Mouse (Mus musculus) layer of hippocampus, adult 18-20 months (tissue): ENCODE data around the gene Denr. TPM values are rescaled to one million over a fixed set of nuclear protein-coding genes. Genes with fewer than 3 reads are reported as not detected.

Experiments used
- DNase-seq, 2 experiments: peaks; one replicate each; pipeline ENCODE4 v3.0.0; 2022; ENCODE audit warnings: low spot score in 2 of 2
- total RNA-seq, 2 experiments: library from RNA; stranded (reverse); gene quantifications; 2 replicates each; pipeline ENCODE4 v1.2.3; 2021

The Denr gene
- total RNA-seq, 2 experiments from 2014 or later: 64.9 TPM

GRCm38 (mm10) chr5:123968468-123968867 lies 61.5 kb downstream of the Denr start:
- no peak for DNase-seq

DNA sequence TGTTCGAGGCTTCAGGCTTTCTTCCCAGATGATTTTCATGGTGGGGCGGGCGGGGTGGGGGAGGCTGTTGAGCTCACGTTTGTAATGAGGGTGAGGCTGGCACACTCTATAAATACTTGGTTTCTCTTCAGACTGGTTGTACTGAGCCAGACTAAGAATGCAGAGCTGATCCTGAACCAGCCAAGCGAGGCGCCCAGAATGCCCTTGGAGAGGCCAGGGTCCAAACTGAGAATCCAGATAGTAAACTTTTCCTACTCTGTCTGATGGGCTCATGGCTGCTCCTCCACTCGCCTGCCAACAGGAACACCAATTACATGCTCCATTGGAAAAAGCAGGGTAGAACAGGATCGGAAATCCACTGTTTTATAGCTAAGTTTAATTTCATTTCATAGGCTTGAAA lies 62.2 kb downstream of the Denr start:
- no peak for DNase-seq

DNA sequence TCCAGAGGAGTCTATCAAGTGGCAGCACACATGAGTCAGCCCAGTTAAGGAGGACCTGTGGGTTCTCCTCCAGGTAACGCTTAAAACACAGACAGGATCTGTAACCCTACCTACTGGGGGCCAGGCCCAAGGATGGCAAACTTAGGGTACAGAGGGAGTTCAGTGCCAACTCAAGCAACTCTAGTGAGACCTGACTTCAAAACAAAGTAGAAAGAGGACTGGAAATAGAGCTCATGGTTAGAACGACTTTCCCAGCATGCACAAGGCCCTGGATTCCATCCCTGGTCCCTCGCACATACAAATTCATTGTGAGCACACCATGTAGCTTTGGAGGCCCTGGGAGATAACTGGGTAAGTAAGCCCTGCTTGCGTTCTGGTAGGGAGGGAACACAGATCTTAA lies 63.6 kb downstream of the Denr start:
- no peak for DNase-seq

DNA sequence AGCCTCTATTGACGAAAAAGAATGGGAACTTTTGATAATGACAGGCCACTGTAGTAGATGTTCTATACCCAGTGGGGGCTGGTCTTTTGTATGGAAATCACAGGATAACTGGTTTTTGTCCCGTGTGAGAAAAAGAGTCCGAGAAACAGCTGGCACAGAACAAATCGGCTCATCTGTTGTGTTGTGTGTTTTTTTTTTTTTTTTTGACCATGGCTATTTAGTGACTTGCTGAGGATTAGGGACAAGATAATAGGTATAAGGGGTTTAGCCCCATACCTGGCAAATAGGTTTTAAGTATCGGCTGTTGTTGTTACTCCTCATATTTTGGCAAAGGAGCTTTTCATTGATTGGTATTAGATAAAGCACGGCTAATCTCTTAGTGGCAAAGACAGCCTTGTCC lies 65.5 kb downstream of the Denr start:
- no peak for DNase-seq

DNA sequence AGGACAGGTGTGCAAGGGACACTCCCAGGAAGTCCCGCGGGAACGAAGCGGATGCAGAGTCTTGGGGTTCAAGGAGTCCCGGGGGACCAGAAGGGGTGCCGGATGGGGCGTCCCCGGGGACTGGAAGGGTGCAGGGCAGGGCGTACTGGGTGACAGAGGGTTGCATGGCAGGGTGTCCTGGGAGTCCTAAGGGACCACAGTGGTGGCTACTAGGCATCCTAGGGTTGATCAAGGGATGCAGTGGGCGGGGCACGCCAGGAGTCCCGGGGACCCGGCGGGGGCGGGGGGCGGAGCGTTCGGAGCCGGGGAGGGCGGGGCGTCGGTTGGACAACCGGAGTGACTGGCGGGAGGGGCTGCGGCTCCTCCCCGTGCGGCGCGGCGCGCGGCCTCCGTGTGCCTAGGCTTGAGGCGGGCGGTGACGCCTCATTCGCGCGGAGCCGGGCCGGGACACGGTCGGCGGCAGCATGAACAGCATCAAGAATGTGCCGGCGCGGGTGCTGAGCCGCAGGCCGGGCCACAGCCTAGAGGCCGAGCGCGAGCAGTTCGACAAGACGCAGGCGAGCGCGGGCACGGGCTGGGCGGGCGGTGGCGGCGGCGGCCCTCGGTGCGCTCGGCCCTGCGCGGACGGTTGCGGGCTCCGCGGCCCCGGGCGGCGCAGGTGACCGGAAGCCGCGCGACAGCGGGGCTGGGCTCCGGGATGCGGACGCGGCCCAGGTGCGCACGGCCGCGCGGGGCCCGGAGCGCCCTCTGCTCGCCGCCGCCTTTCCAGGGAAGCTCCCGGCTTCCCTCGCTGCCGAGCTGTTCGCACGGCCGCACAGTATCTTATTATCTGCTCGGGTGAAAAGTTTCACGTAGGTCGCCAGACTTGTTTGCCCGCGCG lies 66.6 kb downstream of the Denr start, which contains the start of gene Hip1r:
Hip1r (plus strand) TSS at position 330 of the 880 bp plus-strand sequence.
- DNase-seq: peak; percentile 45 to 74

- DNase-seq: no peak
Measured at GRCm38 (mm10) chr5:123974179-123974485, 67.2 kb downstream of the Denr start.

- no peak for DNase-seq
Measured at GRCm38 (mm10) chr5:123974616-123975111, 67.7 kb downstream of the Denr start.

DNA sequence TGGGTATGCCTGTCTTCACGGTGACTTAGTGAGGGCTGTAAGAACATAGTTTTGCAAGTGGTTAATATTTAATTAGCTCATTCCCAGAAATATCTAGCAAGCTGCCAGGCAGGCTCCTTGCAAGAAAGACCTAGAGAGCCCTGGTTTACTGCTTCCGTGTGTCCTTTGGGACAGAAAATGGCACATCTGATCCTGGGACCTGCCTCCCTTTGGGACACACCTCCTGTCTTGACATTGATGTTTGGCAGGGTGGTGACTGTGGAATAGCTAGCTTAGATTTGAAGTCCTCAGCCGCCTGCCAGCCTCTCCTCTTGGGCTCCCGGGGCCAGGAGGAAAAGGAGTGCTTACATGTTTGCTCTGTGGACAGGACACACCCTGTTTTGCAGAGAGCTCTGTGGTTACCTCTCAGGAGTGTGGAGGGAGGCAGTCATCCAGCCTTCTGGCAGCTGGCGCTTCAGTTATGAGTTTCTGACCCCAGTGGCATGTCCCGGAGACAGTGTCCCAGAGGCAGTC lies 68.7 kb downstream of the Denr start:
- DNase-seq: no peak

DNA sequence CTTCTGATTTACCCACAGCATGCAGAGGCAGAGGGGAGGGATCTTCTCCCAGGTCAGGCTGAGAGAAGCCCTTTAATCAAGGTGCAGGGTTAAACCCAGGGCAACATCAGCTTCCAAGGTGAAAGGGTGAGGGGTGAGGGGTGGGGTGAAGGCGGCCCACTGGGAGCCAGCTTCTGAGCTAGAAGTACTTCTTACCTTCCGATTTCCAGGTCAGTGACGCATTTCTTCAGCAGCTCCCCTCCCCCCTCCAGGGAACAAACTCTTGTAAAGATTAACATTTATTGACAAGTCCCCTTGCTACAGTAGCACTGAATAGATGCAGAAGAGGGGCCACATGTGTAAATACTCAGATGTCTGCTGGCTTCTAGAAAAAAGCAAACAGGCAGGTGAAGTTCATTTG lies 70.3 kb downstream of the Denr start:
- DNase-seq: no peak

- DNase-seq: no peak
Measured at GRCm38 (mm10) chr5:123978131-123978530, 71.2 kb downstream of the Denr start.

Other genes starting within 250 kb of the Denr start
- gene Clip1, start 222.6 kb upstream of the Denr start, total RNA-seq: 100 to 1,000 TPM; 127 to 137 TPM
- gene Zcchc8, start 186.1 kb upstream of the Denr start, total RNA-seq: 10 to 100 TPM; 51.1 to 55.8 TPM
- 10 to 100 TPM; 97.4 to 99.3 TPM for gene Rsrc2, start 157.8 kb upstream of the Denr start, total RNA-seq
- 1 to 10 TPM; 1.8 to 3.5 TPM for gene Kntc1, start 157.5 kb upstream of the Denr start, total RNA-seq
- under 1 TPM in 1 of 2 experiments, not detected in 1; 0.27 TPM for gene Hcar2, start 41.7 kb upstream of the Denr start, total RNA-seq
- under 1 TPM; 0.74 to 0.86 TPM for gene Hcar1, start 27.2 kb upstream of the Denr start, total RNA-seq
- 1 to 10 TPM in 1 of 2 experiments, not detected in 1; 1.6 TPM for gene Gm43518, start 20.2 kb downstream of the Denr start, total RNA-seq
- 1 to 10 TPM; 1.3 to 2.4 TPM for gene Ccdc62, start 23.5 kb downstream of the Denr start, total RNA-seq
- 10 to 100 TPM; 46.3 to 48.5 TPM for gene Hip1r, start 66.5 kb downstream of the Denr start, total RNA-seq
- gene Vps37b, start 125.1 kb downstream of the Denr start, total RNA-seq: 10 to 100 TPM; 38.0 to 43.9 TPM
- gene Abcb9, start 188.6 kb downstream of the Denr start, total RNA-seq: 10 to 100 TPM; 30.6 to 33.4 TPM
- 10 to 100 TPM; 34.4 to 35.3 TPM for gene Ogfod2, start 205.1 kb downstream of the Denr start, total RNA-seq
- gene Arl6ip4, start 208.9 kb downstream of the Denr start, total RNA-seq: 10 to 100 TPM; 48.3 to 54.6 TPM